In genomic region chr5:103754330-103755134, GRCm38 (mm10) we compare ENCODE assay signal across 9 mouse cellular contexts.
DNase-seq lines count a peak whose midpoint lies in the region; ATAC-seq and TF ChIP-seq lines count a peak whose summit lies in the region.
"Had no signal": no experiment of that assay in that cellular context is flagged by ENCODE, and none has a peak within 500 bp of the region (broad histone marks: within the 10 kb centered on the region; RNA-seq: fewer than 3 reads in every experiment).

No protein-coding gene starts in this region.

- peak overlapping the region; percentile 66 for H3K9ac ChIP-seq in hindbrain, embryonic 15.5 days
- peak overlapping the region; percentile 84 for H3K9ac ChIP-seq in liver, embryonic 11.5 days (ENCODE audit: low read depth, low read length)
- H3K9ac ChIP-seq in midbrain, embryonic 16.5 days (ENCODE audit: low read depth, low read length) = peak overlapping the region; percentile 71

- H3K4me3 ChIP-seq in bone marrow macrophage, adult 2 months (ENCODE audit: insufficient read depth, low read length) = peak overlapping the region; percentile 96
- peak overlapping the region; percentile 73 for H3K4me3 ChIP-seq in hindbrain, embryonic 15.5 days
- H3K4me3 ChIP-seq in liver, embryonic 11.5 days (ENCODE audit: low read depth, low read length) = peak overlapping the region; percentile 86
- H3K4me3 ChIP-seq in midbrain, embryonic 16.5 days (ENCODE audit: low read depth, low read length) = peak overlapping the region; percentile 75
- peak overlapping the region; percentile 95 for H3K4me3 ChIP-seq in thymus, adult 2 months (ENCODE audit: control insufficient read depth, insufficient read depth, low read length)

- TF ChIP-seq CTCF in bone marrow macrophage, adult 2 months (IDR thresholded peaks at IDR 0.05; ENCODE audit: low read depth, low read length) = no peak; the same call in 1 of the 2 replicates
- peak; percentile 30; the same call in 1 of the 2 replicates for TF ChIP-seq CTCF in thymus, adult 2 months (IDR thresholded peaks at IDR 0.05; ENCODE audit: borderline replicate concordance, control insufficient read depth, extremely low read depth, insufficient read depth, low read length, poor library complexity)

- peaks cover 49% of the 10 kb centered on the region for H3K4me1 ChIP-seq in bone marrow macrophage, adult 2 months (ENCODE audit: control insufficient read depth, insufficient read depth, low read length)
- H3K4me1 ChIP-seq in hindbrain, embryonic 15.5 days (replicated peaks) = peaks cover 13% of the 10 kb centered on the region
- H3K4me1 ChIP-seq in liver, embryonic 11.5 days (replicated peaks; ENCODE audit: control insufficient read depth, insufficient read depth, low read length) = peaks cover 46% of the 10 kb centered on the region
- peaks cover 12% of the 10 kb centered on the region; the same call in 1 of the 2 replicates for H3K4me1 ChIP-seq in midbrain, embryonic 16.5 days (ENCODE audit: control insufficient read depth, insufficient read depth, low read length)
- H3K4me1 ChIP-seq in thymus, adult 2 months (replicated peaks; ENCODE audit: control insufficient read depth, insufficient read depth, low read length) = peaks cover 25% of the 10 kb centered on the region

- no peaks in the 10 kb centered on the region for H3K9me3 ChIP-seq in hindbrain, embryonic 15.5 days
- no peaks in the 10 kb centered on the region for H3K9me3 ChIP-seq in liver, embryonic 11.5 days (ENCODE audit: control insufficient read depth, low read length)
- no peaks in the 10 kb centered on the region; the same call in 1 of the 2 replicates for H3K9me3 ChIP-seq in midbrain, embryonic 16.5 days (replicated peaks; ENCODE audit: control insufficient read depth, low read length, poor library complexity, severe bottlenecking)

- WGBS in hindbrain, embryonic 15.5 days = 3% methylated on average over 39 of the region's 42 CpGs
- 1% methylated on average over 39 of the region's 42 CpGs for WGBS in liver, embryonic 11.5 days
- WGBS in midbrain, embryonic 16.5 days = 4% methylated on average over 34 of the region's 42 CpGs
- whole genome bisulfite sequencing in thymus, adult 2 months = 1% methylated on average over 42 of the region's 42 CpGs

- no peak for TF ChIP-seq POLR2A in bone marrow macrophage, adult 2 months (IDR thresholded peaks at IDR 0.05; ENCODE audit: borderline replicate concordance, low read depth, low read length)
- no peak; the same call in 1 of the 2 replicates for TF ChIP-seq POLR2A in thymus, adult 2 months (IDR thresholded peaks at IDR 0.05; ENCODE audit: control insufficient read depth, extremely low read depth, insufficient read depth, low read length, poor library complexity)

- H3K4me2 ChIP-seq in hindbrain, embryonic 15.5 days = peak overlapping the region; percentile 66
- H3K4me2 ChIP-seq in liver, embryonic 11.5 days = peak overlapping the region; percentile 97
- peak overlapping the region; percentile 83 for H3K4me2 ChIP-seq in midbrain, embryonic 16.5 days (ENCODE audit: low read length)

- ATAC-seq in cerebellum, adult (ENCODE audit: insufficient number of reproducible peaks, low FRiP score, low TSS enrichment) = no peak
- ATAC-seq in hindbrain, embryonic 15.5 days (ENCODE audit: low FRiP score, low read depth) = no peak; the same call in 1 of the 2 replicates
- ATAC-seq in liver, embryonic 11.5 days (replicated peaks; ENCODE audit: low FRiP score) = peak; percentile 80
- no peak for ATAC-seq in midbrain, embryonic 16.5 days

- H3K36me3 ChIP-seq in hindbrain, embryonic 15.5 days = no peaks in the 10 kb centered on the region
- no peaks in the 10 kb centered on the region for H3K36me3 ChIP-seq in liver, embryonic 11.5 days (ENCODE audit: control insufficient read depth, insufficient read depth, low read length)
- H3K36me3 ChIP-seq in midbrain, embryonic 16.5 days (ENCODE audit: control insufficient read depth, insufficient read depth, low read length) = no peaks in the 10 kb centered on the region
- no peaks in the 10 kb centered on the region for H3K36me3 ChIP-seq in thymus, adult 2 months (ENCODE audit: control insufficient read depth, insufficient read depth, low read length)

- peak overlapping the region; percentile 99 for H3K27ac ChIP-seq in bone marrow macrophage, adult 2 months (ENCODE audit: insufficient read depth, low read depth, low read length)
- H3K27ac ChIP-seq in hindbrain, embryonic 15.5 days (replicated peaks) = peak overlapping the region; percentile 89
- H3K27ac ChIP-seq in liver, embryonic 11.5 days (ENCODE audit: low read depth, low read length) = peak overlapping the region; percentile 96
- H3K27ac ChIP-seq in midbrain, embryonic 16.5 days (ENCODE audit: low read length) = peak overlapping the region; percentile 82
- H3K27ac ChIP-seq in thymus, adult 2 months (ENCODE audit: control insufficient read depth, insufficient read depth, low read length) = peak overlapping the region; percentile 86

- peaks cover 7% of the 10 kb centered on the region; the same call in 1 of the 2 replicates for H3K27me3 ChIP-seq in hindbrain, embryonic 15.5 days
- H3K27me3 ChIP-seq in liver, embryonic 11.5 days (replicated peaks; ENCODE audit: control insufficient read depth, insufficient read depth, low read length) = no peaks in the 10 kb centered on the region
- peaks cover 12% of the 10 kb centered on the region for H3K27me3 ChIP-seq in midbrain, embryonic 16.5 days (ENCODE audit: control insufficient read depth, insufficient read depth, low read depth, low read length)
- no peaks in the 10 kb centered on the region for H3K27me3 ChIP-seq in thymus, adult 2 months (ENCODE audit: control insufficient read depth, insufficient read depth, low read length)
- H3K27me3 ChIP-seq: Patski had no signal

- DNase-seq in cerebellum, adult 9-11 months = peak; percentile 36
- peak; percentile 57 for DNase-seq in forelimb bud, embryonic 11.5 days (ENCODE audit: low read depth, low spot score)
- DNase-seq in liver, embryonic 11.5 days (ENCODE audit: low spot score) = no peak
- DNase-seq in thymus, adult 2 months = peak; percentile 56
